Mouse (Mus musculus): ENCODE results near the gene Cldn18. TPM values are rescaled to one million over a fixed set of nuclear protein-coding genes. Genes with fewer than 3 reads are reported as not detected.

Cldn18 gene
- polyA plus RNA-seq, 1 experiment from 2014 or later = 2.4 TPM

- Histone ChIP-seq H3K27ac (no peak overlapping the region), H3K4me1 (replicated peaks) (no peaks in the 10 kb centered on the region), H3K4me3 (replicated peaks) (no peak overlapping the region), H3K27me3 (replicated peaks) (no peaks in the 10 kb centered on the region), H3K4me2 (replicated peaks) (no peak overlapping the region), H3K36me3 (no peaks in the 10 kb centered on the region), H3K9me3 (no peaks in the 10 kb centered on the region), H3K9ac (no peak overlapping the region)
- ATAC-seq = no peak
- WGBS = 79% methylated on average over 3 of the region's 3 CpGs
Observed at GRCm38 (mm10) chr9:99675714-99676113, 41.4 kb downstream of the Cldn18 start.

- 37% methylated on average over 2 of the region's 2 CpGs for WGBS
Observed at GRCm38 (mm10) chr9:99671603-99672002, 45.5 kb downstream of the Cldn18 start.

GRCm38 (mm10) chr9:99667596-99667995 lies 49.5 kb downstream of the Cldn18 start:
- ATAC-seq = no peak
- H3K36me3 ChIP-seq = peaks cover 27% of the 10 kb centered on the region

More at GRCm38 (mm10) chr9:99671603-99672002, 45.5 kb downstream of the Cldn18 start:
- H3K27ac ChIP-seq = no peak overlapping the region
- no peak overlapping the region for H3K4me2 ChIP-seq (replicated peaks)
- no peak for ATAC-seq
- no peak overlapping the region for H3K4me3 ChIP-seq (replicated peaks)
- H3K4me1 ChIP-seq (replicated peaks) = no peaks in the 10 kb centered on the region
- no peak overlapping the region for H3K9ac ChIP-seq
- no peaks in the 10 kb centered on the region for H3K27me3 ChIP-seq (replicated peaks)
- peaks cover 22% of the 10 kb centered on the region for H3K36me3 ChIP-seq
- no peaks in the 10 kb centered on the region for H3K9me3 ChIP-seq

GRCm38 (mm10) chr9:99662887-99663286 lies 54.2 kb downstream of the Cldn18 start:
- Histone ChIP-seq H3K9ac (no peak overlapping the region), H3K4me2 (replicated peaks) (no peak overlapping the region), H3K27me3 (replicated peaks) (no peaks in the 10 kb centered on the region), H3K27ac (no peak overlapping the region), H3K36me3 (peaks cover 13% of the 10 kb centered on the region), H3K4me1 (replicated peaks) (no peaks in the 10 kb centered on the region; the same call in 1 of the 2 replicates), H3K9me3 (no peaks in the 10 kb centered on the region), H3K4me3 (replicated peaks) (no peak overlapping the region)
- 90% methylated on average over 10 of the region's 10 CpGs for WGBS
- no peak for ATAC-seq

More at GRCm38 (mm10) chr9:99667596-99667995, 49.5 kb downstream of the Cldn18 start:
- no peaks in the 10 kb centered on the region for H3K9me3 ChIP-seq
- no peak overlapping the region for H3K9ac ChIP-seq
- no peaks in the 10 kb centered on the region for H3K4me1 ChIP-seq (replicated peaks)
- H3K27me3 ChIP-seq (replicated peaks) = no peaks in the 10 kb centered on the region
- H3K4me2 ChIP-seq (replicated peaks) = no peak overlapping the region
- H3K27ac ChIP-seq = no peak overlapping the region
- WGBS = 89% methylated on average over 8 of the region's 8 CpGs
- H3K4me3 ChIP-seq (replicated peaks) = no peak overlapping the region

- peak; percentile 72 for ATAC-seq
- H3K9me3 ChIP-seq = no peaks in the 10 kb centered on the region
- no peak overlapping the region for H3K9ac ChIP-seq
- H3K4me2 ChIP-seq (replicated peaks) = no peak overlapping the region
- no peaks in the 10 kb centered on the region for H3K27me3 ChIP-seq (replicated peaks)
- 22% methylated on average over 7 of the region's 7 CpGs for WGBS
- H3K4me3 ChIP-seq (replicated peaks) = no peak overlapping the region
- peaks cover 8% of the 10 kb centered on the region for H3K36me3 ChIP-seq
- no peak overlapping the region for H3K27ac ChIP-seq
- no peaks in the 10 kb centered on the region; the same call in 1 of the 2 replicates for H3K4me1 ChIP-seq (replicated peaks)
Observed at GRCm38 (mm10) chr9:99662406-99662805, 54.7 kb downstream of the Cldn18 start.

- H3K4me1 ChIP-seq (replicated peaks) = no peaks in the 10 kb centered on the region; the same call in 1 of the 2 replicates
- H3K36me3 ChIP-seq = peaks cover 5% of the 10 kb centered on the region; the same call in 1 of the 2 replicates
- no peak for ATAC-seq
- no peak overlapping the region for H3K9ac ChIP-seq
- H3K27ac ChIP-seq = no peak overlapping the region
- 63% methylated on average over 16 of the region's 16 CpGs for WGBS
- H3K27me3 ChIP-seq (replicated peaks) = no peaks in the 10 kb centered on the region
- no peaks in the 10 kb centered on the region for H3K9me3 ChIP-seq
- no peak overlapping the region for H3K4me2 ChIP-seq (replicated peaks)
- H3K4me3 ChIP-seq (replicated peaks) = no peak overlapping the region
Observed at GRCm38 (mm10) chr9:99661606-99662166, 55.4 kb downstream of the Cldn18 start.

GRCm38 (mm10) chr9:99660756-99661155 lies 56.3 kb downstream of the Cldn18 start:
- no peak overlapping the region for H3K4me2 ChIP-seq (replicated peaks)
- no peaks in the 10 kb centered on the region for H3K9me3 ChIP-seq
- ATAC-seq = no peak
- no peaks in the 10 kb centered on the region; the same call in 1 of the 2 replicates for H3K4me1 ChIP-seq (replicated peaks)
- H3K27ac ChIP-seq = no peak overlapping the region
- 73% methylated on average over 10 of the region's 10 CpGs for WGBS
- peaks cover 5% of the 10 kb centered on the region; the same call in 1 of the 2 replicates for H3K36me3 ChIP-seq
- no peak overlapping the region for H3K4me3 ChIP-seq (replicated peaks)
- H3K9ac ChIP-seq = no peak overlapping the region
- no peaks in the 10 kb centered on the region for H3K27me3 ChIP-seq (replicated peaks)

- Histone ChIP-seq H3K36me3 (peaks cover 22% of the 10 kb centered on the region), H3K27ac (no peak overlapping the region), H3K4me3 (replicated peaks) (no peak overlapping the region), H3K27me3 (replicated peaks) (no peaks in the 10 kb centered on the region), H3K9me3 (no peaks in the 10 kb centered on the region), H3K4me2 (replicated peaks) (no peak overlapping the region), H3K4me1 (replicated peaks) (no peaks in the 10 kb centered on the region), H3K9ac (no peak overlapping the region)
- WGBS = 90% methylated on average over 6 of the region's 6 CpGs
- ATAC-seq = no peak
Observed at GRCm38 (mm10) chr9:99646102-99646501, 71.0 kb downstream of the Cldn18 start.

GRCm38 (mm10) chr9:99645416-99645815 lies 71.7 kb downstream of the Cldn18 start:
- no peak overlapping the region for H3K4me2 ChIP-seq (replicated peaks)
- H3K4me1 ChIP-seq (replicated peaks) = no peaks in the 10 kb centered on the region
- WGBS = 92% methylated on average over 6 of the region's 6 CpGs
- H3K27me3 ChIP-seq (replicated peaks) = no peaks in the 10 kb centered on the region
- ATAC-seq = no peak
- H3K27ac ChIP-seq = no peak overlapping the region
- no peak overlapping the region for H3K4me3 ChIP-seq (replicated peaks)
- no peaks in the 10 kb centered on the region for H3K9me3 ChIP-seq
- H3K9ac ChIP-seq = no peak overlapping the region
- H3K36me3 ChIP-seq = peaks cover 18% of the 10 kb centered on the region

GRCm38 (mm10) chr9:99639957-99640356 lies 77.1 kb downstream of the Cldn18 start:
- no peak overlapping the region for H3K27ac ChIP-seq
- H3K4me2 ChIP-seq (replicated peaks) = no peak overlapping the region
- H3K9me3 ChIP-seq = no peaks in the 10 kb centered on the region
- H3K4me1 ChIP-seq (replicated peaks) = 0 out of 2 replicates have a peak, but pooled peaks cover 3% of the 10 kb centered on the region
- ATAC-seq = peak; percentile 90
- WGBS = 71% methylated on average over 5 of the region's 5 CpGs
- H3K27me3 ChIP-seq (replicated peaks) = no peaks in the 10 kb centered on the region
- 0 out of 2 replicates have a peak, but pooled peaks cover 10% of the 10 kb centered on the region for H3K36me3 ChIP-seq
- H3K4me3 ChIP-seq (replicated peaks) = no peak overlapping the region
- no peak overlapping the region for H3K9ac ChIP-seq

Other genes starting within 250 kb of the Cldn18 start
- 26.9 and 27.9 TPM in 2 replicates for gene Armc8, start 148.4 kb downstream of the Cldn18 start, polyA plus RNA-seq (2015; fragmentation: Nextera tagmentation; extraction: Ambion mirVana)
- 27.9 and 28.2 TPM in 2 replicates for gene Dbr1, start 141.5 kb downstream of the Cldn18 start, polyA plus RNA-seq (2015; fragmentation: Nextera tagmentation; extraction: Ambion mirVana)
- 0.92 and 0.96 TPM in 2 replicates for gene A4gnt, start 104.8 kb downstream of the Cldn18 start, polyA plus RNA-seq (2015; fragmentation: Nextera tagmentation; extraction: Ambion mirVana)
- gene Dzip1l, start 87.8 kb downstream of the Cldn18 start, polyA plus RNA-seq (2015; fragmentation: Nextera tagmentation; extraction: Ambion mirVana) = 11.7 and 13.4 TPM in 2 replicates
- gene Sox14, start 158.9 kb upstream of the Cldn18 start, polyA plus RNA-seq (2015; fragmentation: Nextera tagmentation; extraction: Ambion mirVana) = not detected in 2 replicates

Measured in intestine, embryonic 15.5 days (tissue).